ENCODE assay signal across 7 mouse cellular contexts in the genomic region with DNA sequence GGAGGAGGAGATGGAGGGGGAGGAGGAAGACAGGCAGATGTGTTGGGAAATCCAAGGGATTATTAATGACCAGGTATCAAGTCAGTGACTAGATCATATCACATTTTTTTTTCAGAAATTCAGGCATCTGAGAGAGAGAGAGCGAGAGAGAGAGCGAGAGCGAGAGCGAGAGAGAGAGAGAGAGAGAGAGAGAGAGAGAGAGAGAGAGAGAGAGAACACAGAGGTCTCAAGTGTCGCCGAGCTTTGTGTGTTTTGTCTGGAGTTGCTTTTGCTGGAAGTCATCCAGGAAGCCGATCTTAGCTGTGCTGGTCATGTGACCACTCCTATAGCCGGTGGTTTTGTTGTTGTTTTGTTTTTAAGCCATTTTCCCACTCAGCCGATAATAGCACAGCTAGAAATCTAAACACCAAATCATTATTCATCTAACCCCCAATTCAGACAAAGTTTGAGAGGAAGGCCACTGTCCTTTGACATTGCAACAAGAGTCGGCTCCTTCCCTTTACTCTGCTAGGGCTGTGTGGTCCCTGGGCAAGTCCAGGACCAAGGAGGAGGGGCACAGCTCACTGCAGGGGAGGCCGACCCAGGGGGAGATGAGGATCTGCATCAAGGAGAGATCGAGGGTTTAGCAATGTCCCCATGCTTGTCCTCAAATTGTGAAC.
A peak's percentile ranks its signal among the peaks of the same experiment; 100 is the strongest.
DNase-seq lines count a peak whose midpoint lies in the region; ATAC-seq lines count a peak whose summit lies in the region.

No protein-coding gene starts in this region.

- peak; percentile 52 for ATAC-seq in forebrain, embryonic 13.5 days
- ATAC-seq in midbrain, embryonic 16.5 days = peak; percentile 10; the same call in 1 of the 2 replicates

- H3K4me3 ChIP-seq in forebrain, embryonic 13.5 days = 0 out of 2 replicates have a peak overlapping the region, but pooled peaks have one; percentile 4
- H3K4me3 ChIP-seq in midbrain, embryonic 16.5 days (ENCODE audit: low read depth, low read length) = no peak overlapping the region

- H3K9ac ChIP-seq in forebrain, embryonic 13.5 days = peak overlapping the region; percentile 57
- peak overlapping the region; percentile 49; the same call in 1 of the 2 replicates for H3K9ac ChIP-seq in midbrain, embryonic 16.5 days (ENCODE audit: low read depth, low read length)

- H3K36me3 ChIP-seq in forebrain, embryonic 13.5 days (ENCODE audit: poor library complexity, severe bottlenecking) = no peaks in the 10 kb centered on the region
- no peaks in the 10 kb centered on the region for H3K36me3 ChIP-seq in midbrain, embryonic 16.5 days (ENCODE audit: control insufficient read depth, insufficient read depth, low read length)

- H3K27me3 ChIP-seq in forebrain, embryonic 13.5 days = no peaks in the 10 kb centered on the region
- no peaks in the 10 kb centered on the region for H3K27me3 ChIP-seq in midbrain, embryonic 16.5 days (ENCODE audit: control insufficient read depth, insufficient read depth, low read depth, low read length)

- H3K4me1 ChIP-seq in forebrain, embryonic 13.5 days = peaks cover 70% of the 10 kb centered on the region
- H3K4me1 ChIP-seq in midbrain, embryonic 16.5 days (ENCODE audit: control insufficient read depth, insufficient read depth, low read length) = peaks cover 67% of the 10 kb centered on the region

- H3K27ac ChIP-seq in forebrain, embryonic 13.5 days = peak overlapping the region; percentile 93
- peak overlapping the region; percentile 80 for H3K27ac ChIP-seq in midbrain, embryonic 16.5 days (ENCODE audit: low read length)

- DNase-seq in thymus, postnatal 25 days = peak; percentile 30
- no peak for DNase-seq in thymus, postnatal 10 days (ENCODE audit: low spot score in 2 of 2)
- DNase-seq in kidney, postnatal 14 days = peak; percentile 55
- no peak for DNase-seq in B cell, adult 2 months
- no peak for DNase-seq in layer of hippocampus, adult 11-12 months (ENCODE audit: low spot score)

- peak overlapping the region; percentile 47 for H3K4me2 ChIP-seq in forebrain, embryonic 13.5 days
- H3K4me2 ChIP-seq in midbrain, embryonic 16.5 days (ENCODE audit: low read length) = peak overlapping the region; percentile 19

- no peaks in the 10 kb centered on the region for H3K9me3 ChIP-seq in forebrain, embryonic 13.5 days (replicated peaks)
- H3K9me3 ChIP-seq in midbrain, embryonic 16.5 days (replicated peaks; ENCODE audit: control insufficient read depth, low read length, poor library complexity, severe bottlenecking) = no peaks in the 10 kb centered on the region

- WGBS in forebrain, embryonic 13.5 days = 4% methylated on average over 11 of the region's 12 CpGs
- 2% methylated on average over 8 of the region's 12 CpGs for WGBS in midbrain, embryonic 16.5 days

Comparison
In these comparisons a context has a peak if more than half of its experiments do, and no peak if none do; other contexts are left out.
1. DNase-seq: peak in thymus, postnatal 25 days (single experiment) and kidney, postnatal 14 days (single experiment); none in thymus, postnatal 10 days (0 of 2), B cell, adult 2 months (0 of 2) and layer of hippocampus, adult 11-12 months (single experiment).